Comparison of ENCODE assay signal across 8 mouse cellular contexts in genomic region chr4:133353367-133354365, GRCm38 (mm10). TPM values are rescaled to one million over a fixed set of nuclear protein-coding genes. Genes with fewer than 3 reads are reported as not detected.
DNase-seq lines count a peak whose midpoint lies in the region; ATAC-seq lines count a peak whose summit lies in the region.

TSS of gene Wdtc1 (minus strand) at chr4:133353481.

- H3K4me1 ChIP-seq in forebrain, embryonic 15.5 days, result no peaks in the 10 kb centered on the region
- no peaks in the 10 kb centered on the region for H3K4me1 ChIP-seq in hindbrain, embryonic 12.5 days
- peaks cover 15% of the 10 kb centered on the region for H3K4me1 ChIP-seq in liver, embryonic 13.5 days (replicated peaks)
- H3K4me1 ChIP-seq in neural tube, embryonic 14.5 days (ENCODE audit: control insufficient read depth, insufficient read depth, low read length), result no peaks in the 10 kb centered on the region

- H3K27ac ChIP-seq in forebrain, embryonic 15.5 days (replicated peaks), result no peak within 1 kb of the TSS
- no peak within 1 kb of the TSS for H3K27ac ChIP-seq in hindbrain, embryonic 12.5 days
- H3K27ac ChIP-seq in liver, embryonic 13.5 days, result no peak within 1 kb of the TSS
- no peak within 1 kb of the TSS for H3K27ac ChIP-seq in neural tube, embryonic 14.5 days (ENCODE audit: low read depth, low read length)

- no peak within 1 kb of the TSS for H3K9ac ChIP-seq in forebrain, embryonic 15.5 days (replicated peaks)
- H3K9ac ChIP-seq in hindbrain, embryonic 12.5 days, result no peak within 1 kb of the TSS
- no peak within 1 kb of the TSS for H3K9ac ChIP-seq in liver, embryonic 13.5 days
- H3K9ac ChIP-seq in neural tube, embryonic 14.5 days (replicated peaks; ENCODE audit: low read depth, low read length), result no peak within 1 kb of the TSS

- DNase-seq in 3T3-L1 (ENCODE audit: low read depth, low spot score) (peak; percentile 82), NIH3T3 (ENCODE audit: low read depth) (peak; percentile 75)
- peak; percentile 48 for DNase-seq in liver, embryonic 13.5 days
- DNase-seq in cerebellum, postnatal 10 days, result no peak
- no peak for DNase-seq in retina, embryonic 14.5 days (ENCODE audit: low spot score)

- no peaks in the 10 kb centered on the region for H3K36me3 ChIP-seq in forebrain, embryonic 15.5 days
- H3K36me3 ChIP-seq in hindbrain, embryonic 12.5 days, result no peaks in the 10 kb centered on the region
- H3K36me3 ChIP-seq in liver, embryonic 13.5 days, result no peaks in the 10 kb centered on the region
- H3K36me3 ChIP-seq in neural tube, embryonic 14.5 days (ENCODE audit: control insufficient read depth, insufficient read depth, low read length), result no peaks in the 10 kb centered on the region

- no peaks in the 10 kb centered on the region for H3K27me3 ChIP-seq in forebrain, embryonic 15.5 days
- H3K27me3 ChIP-seq in hindbrain, embryonic 12.5 days, result no peaks in the 10 kb centered on the region
- H3K27me3 ChIP-seq in liver, embryonic 13.5 days, result no peaks in the 10 kb centered on the region
- no peaks in the 10 kb centered on the region for H3K27me3 ChIP-seq in neural tube, embryonic 14.5 days (ENCODE audit: control insufficient read depth, insufficient read depth, low read length)

- WGBS in forebrain, embryonic 15.5 days, result 89% methylated on average over 23 of the region's 23 CpGs
- WGBS in hindbrain, embryonic 12.5 days, result 90% methylated on average over 23 of the region's 23 CpGs
- WGBS in liver, embryonic 13.5 days (ENCODE audit: insufficient replicate concordance), result 67% methylated on average over 23 of the region's 23 CpGs
- 90% methylated on average over 23 of the region's 23 CpGs for WGBS in neural tube, embryonic 14.5 days

- no peak within 1 kb of the TSS for H3K4me3 ChIP-seq in forebrain, embryonic 15.5 days
- no peak within 1 kb of the TSS for H3K4me3 ChIP-seq in hindbrain, embryonic 12.5 days
- H3K4me3 ChIP-seq in liver, embryonic 13.5 days (replicated peaks), result no peak within 1 kb of the TSS
- H3K4me3 ChIP-seq in neural tube, embryonic 14.5 days (ENCODE audit: low read depth, low read length), result no peak within 1 kb of the TSS

- no peaks in the 10 kb centered on the region for H3K9me3 ChIP-seq in forebrain, embryonic 15.5 days
- no peaks in the 10 kb centered on the region for H3K9me3 ChIP-seq in hindbrain, embryonic 12.5 days (replicated peaks)
- no peaks in the 10 kb centered on the region for H3K9me3 ChIP-seq in liver, embryonic 13.5 days (replicated peaks)
- no peaks in the 10 kb centered on the region for H3K9me3 ChIP-seq in neural tube, embryonic 14.5 days (ENCODE audit: control insufficient read depth, low read length)

- ATAC-seq in forebrain, embryonic 15.5 days (replicated peaks), result no peak
- no peak for ATAC-seq in hindbrain, embryonic 12.5 days (ENCODE audit: low FRiP score)
- peak; percentile 76 for ATAC-seq in liver, embryonic 13.5 days (ENCODE audit: low read depth)
- no peak for ATAC-seq in neural tube, embryonic 14.5 days (ENCODE audit: low read depth)

- H3K4me2 ChIP-seq in forebrain, embryonic 15.5 days (replicated peaks), result no peak within 1 kb of the TSS
- H3K4me2 ChIP-seq in hindbrain, embryonic 12.5 days (replicated peaks), result no peak within 1 kb of the TSS
- peak within 1 kb of the TSS; percentile 28; the same call in 1 of the 2 replicates for H3K4me2 ChIP-seq in liver, embryonic 13.5 days
- no peak within 1 kb of the TSS for H3K4me2 ChIP-seq in neural tube, embryonic 14.5 days (ENCODE audit: low read depth, low read length)

RNA-seq across cellular contexts. Expression of gene Wdtc1, which starts in this region (rescaled TPM):
- polyA plus RNA-seq in forebrain, embryonic 15.5 days (2015; fragmentation: Nextera tagmentation; extraction: Ambion mirVana), result 16.2 and 18.1 TPM in 2 replicates
- polyA plus RNA-seq in hindbrain, embryonic 12.5 days (2016; fragmentation: Nextera tagmentation; extraction: Ambion mirVana), result 25.5 and 27.8 TPM in 2 replicates
- 5.5 and 7.1 TPM in 2 replicates for polyA plus RNA-seq in liver, embryonic 13.5 days (2015; fragmentation: Nextera tagmentation; extraction: Ambion mirVana)
- polyA plus RNA-seq in neural tube, embryonic 14.5 days (2014; fragmentation: Nextera tagmentation; extraction: Ambion mirVana), result 22.3 and 24.5 TPM in 2 replicates

Comparison
In these comparisons a context has a peak if more than half of its experiments do, and no peak if none do; other contexts are left out.
1. DNase-seq: peak in 3T3-L1 (single experiment), NIH3T3 (single experiment) and liver, embryonic 13.5 days (single experiment); none in cerebellum, postnatal 10 days (0 of 2) and retina, embryonic 14.5 days (single experiment).